Mouse (Mus musculus) c-Kit-positive CD71-positive TER-119-positive erythroid progenitor cells, embryonic 14.5 days (primary cell): Measurements from ENCODE around the gene Cinp.

Source experiments
- DNase-seq: peaks from one replicate; pipeline ENCODE4 v3.0.0-alpha.2; 2013; ENCODE audit warnings: low spot score

Gene Cinp

GRCm38 (mm10) chr12:110858681-110859080 is 30.3 kb downstream of the Cinp start:
- DNase-seq, result peak; percentile 22

DNA sequence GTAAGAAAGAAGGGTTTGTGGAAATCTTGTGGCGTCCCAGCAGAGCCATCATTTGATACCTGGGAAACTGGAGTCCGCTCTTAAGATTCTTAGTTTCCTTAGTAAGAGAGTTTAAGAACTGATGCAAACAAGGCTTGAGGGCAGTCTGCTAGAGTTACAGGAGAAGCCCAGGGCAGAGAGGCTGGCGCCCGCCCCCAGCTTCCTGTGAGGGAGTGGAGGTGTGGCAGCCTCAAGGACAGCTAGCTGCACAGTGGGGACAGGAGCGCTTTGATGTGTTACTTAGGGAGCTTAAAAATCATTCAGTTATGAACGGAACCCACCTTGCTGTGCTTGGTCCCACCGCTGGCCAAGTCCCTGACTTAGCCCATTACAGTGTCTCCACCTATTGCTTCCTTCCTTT is 31.7 kb downstream of the Cinp start:
- DNase-seq, result no peak

- DNase-seq, result no peak
These were observed 33.9 kb downstream of the Cinp start for GRCm38 (mm10) chr12:110854786-110855737.

DNA sequence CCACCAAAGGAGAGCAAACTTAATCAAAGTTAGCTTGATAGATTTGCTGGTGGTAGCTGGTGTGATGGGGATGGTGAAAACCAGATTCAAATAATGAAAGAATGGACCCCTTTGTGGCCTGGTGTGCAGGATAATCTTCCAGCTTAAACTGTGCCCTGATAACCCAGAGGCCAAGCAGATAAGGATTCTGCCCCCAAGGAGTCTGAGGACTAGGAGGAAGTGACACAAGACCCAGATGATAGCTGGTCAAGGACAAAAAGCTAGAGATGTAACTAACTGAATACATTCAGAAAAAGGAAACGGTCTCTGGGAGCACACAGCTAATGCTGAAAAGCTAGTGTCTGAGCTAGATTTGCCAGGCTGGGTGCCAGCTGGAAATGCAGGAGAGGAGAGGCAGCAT is 37.0 kb downstream of the Cinp start:
- DNase-seq, result no peak

- DNase-seq, result peak; percentile 60
These were observed 37.5 kb downstream of the Cinp start for GRCm38 (mm10) chr12:110851414-110851813.

- DNase-seq, result peak; percentile 27
These were observed 38.1 kb downstream of the Cinp start for GRCm38 (mm10) chr12:110850929-110851256.

GRCm38 (mm10) chr12:110850010-110850928 is 38.7 kb downstream of the Cinp start, which contains the start of gene Zfp839:
Gene Zfp839 (plus strand): TSS chr12:110850253.
- peak; percentile 68 for DNase-seq

DNA sequence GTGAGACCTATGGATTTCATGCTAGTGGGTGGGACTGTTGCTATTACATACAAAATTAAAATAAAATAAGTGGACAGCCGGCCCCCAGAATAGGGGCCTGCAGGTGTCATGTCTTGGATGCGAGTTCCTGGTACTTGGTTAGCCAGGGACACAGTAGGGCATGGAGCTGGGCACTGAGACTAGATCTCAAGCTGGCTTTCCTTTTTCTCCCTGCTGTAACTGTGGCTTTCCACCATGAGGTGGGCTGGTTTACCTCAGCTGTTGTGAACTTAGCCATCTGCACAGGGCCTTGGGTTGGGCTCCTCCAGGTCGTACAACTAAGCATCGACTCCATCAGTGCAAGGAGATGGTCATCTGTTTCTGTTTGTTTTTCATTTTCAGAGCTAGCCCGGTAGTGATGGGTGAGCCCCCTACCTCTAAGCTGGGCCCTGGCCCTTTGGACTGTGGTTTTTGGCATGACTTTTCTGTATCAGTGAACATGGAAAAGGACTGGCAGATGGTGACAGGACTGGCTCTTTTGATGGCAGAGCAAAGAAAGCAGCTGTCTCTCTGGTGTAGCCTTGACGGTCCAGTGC is 42.7 kb downstream of the Cinp start:
- DNase-seq, result no peak

GRCm38 (mm10) chr12:110845131-110845880 is 43.6 kb downstream of the Cinp start:
- peak; percentile 99 for DNase-seq

DNA sequence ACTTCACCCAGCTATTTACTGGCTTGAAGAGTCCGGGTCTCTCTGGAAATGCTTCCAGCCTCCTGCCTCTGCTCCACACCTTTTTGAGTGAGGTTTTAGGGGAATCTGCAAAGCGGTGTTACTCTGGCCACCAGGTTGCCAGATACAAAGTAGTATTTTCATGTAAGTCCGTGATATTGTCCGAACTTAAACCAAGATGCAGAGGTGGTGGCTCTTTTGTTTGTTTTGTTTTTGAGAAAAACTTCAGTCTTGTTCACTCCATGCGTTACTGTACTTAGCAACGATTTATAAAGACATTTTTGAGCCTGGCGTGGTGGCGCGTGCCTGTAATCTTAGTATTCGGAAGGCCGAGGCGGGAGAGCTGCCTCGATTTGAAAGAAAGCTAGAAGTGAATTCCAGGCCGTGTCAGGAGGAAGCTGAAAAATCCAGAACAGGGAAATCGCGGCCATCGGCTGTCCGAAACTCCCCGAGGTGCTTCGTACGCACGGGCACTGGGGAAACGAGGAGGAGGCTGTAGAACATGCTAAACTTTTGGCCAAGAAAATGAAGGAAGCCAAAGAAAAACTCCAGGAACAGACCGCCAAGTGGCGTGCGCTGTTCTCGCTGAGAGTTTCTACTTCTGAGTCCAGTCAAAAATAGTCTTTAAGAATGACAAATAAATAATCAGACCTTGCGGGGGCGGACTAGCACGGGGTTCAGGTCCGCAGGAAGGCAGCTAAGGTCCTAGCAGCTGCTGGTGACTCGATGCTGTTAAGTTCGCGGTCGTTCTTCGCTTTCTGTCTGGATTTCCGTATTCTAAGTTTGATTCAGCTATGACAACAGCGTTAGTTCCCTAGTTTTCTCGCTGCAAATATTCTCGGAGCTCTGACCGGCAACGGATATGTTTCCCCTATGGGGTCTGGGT is 44.5 kb downstream of the Cinp start:
- no peak for DNase-seq

- DNase-seq, result peak; percentile 88
These were observed 45.5 kb downstream of the Cinp start for GRCm38 (mm10) chr12:110843194-110844048.

GRCm38 (mm10) chr12:110841731-110842493 is 47.0 kb downstream of the Cinp start:
- no peak for DNase-seq

DNA sequence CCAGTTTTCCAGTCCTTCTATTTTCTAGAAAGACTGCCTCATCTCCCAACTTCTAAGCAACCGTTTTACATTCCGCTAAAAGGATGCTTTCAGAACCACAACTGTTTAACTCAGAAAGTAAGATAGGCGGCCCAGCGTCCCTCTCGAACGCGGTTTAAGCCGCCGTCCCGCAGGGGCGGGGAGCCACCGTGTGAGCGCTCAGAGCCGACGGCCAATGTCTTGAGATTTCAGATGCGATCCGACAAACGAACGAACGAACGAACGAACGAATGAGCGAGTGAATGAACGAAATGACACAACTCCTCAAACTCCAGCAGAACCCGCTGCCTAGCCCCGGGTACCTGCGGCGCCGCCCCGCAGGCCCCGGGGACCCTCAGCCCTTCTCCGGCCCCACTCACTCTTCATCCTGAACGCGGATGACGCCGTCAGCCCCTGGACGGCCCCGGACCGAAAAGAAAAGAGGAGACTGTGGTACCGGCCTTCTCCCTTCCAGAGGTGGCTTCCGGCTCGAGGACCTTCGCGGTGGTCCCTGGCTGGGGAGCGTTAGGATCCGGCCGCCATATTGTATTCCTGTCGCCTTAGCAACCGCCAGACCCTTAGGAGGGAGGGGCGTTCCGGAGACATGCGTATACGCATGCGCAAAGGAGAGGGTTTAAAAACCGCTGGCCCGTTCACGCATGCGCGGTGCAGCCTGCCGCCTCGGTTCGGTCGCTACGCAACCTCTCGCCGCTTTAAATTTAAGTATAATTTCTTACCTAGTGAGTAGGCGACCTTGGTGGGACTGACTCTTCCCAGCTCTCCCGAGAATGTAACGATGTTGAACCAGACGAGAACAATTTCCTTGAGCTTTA is 48.4 kb downstream of the Cinp start, which contains the start of gene Mok:
Mok (minus strand) TSS at position 592 of the 851 bp plus-strand sequence.
- DNase-seq, result peak; percentile 93

GRCm38 (mm10) chr12:110837850-110838249 is 51.1 kb downstream of the Cinp start:
- DNase-seq, result no peak

GRCm38 (mm10) chr12:110837192-110837841 is 51.6 kb downstream of the Cinp start:
- no peak for DNase-seq

DNA sequence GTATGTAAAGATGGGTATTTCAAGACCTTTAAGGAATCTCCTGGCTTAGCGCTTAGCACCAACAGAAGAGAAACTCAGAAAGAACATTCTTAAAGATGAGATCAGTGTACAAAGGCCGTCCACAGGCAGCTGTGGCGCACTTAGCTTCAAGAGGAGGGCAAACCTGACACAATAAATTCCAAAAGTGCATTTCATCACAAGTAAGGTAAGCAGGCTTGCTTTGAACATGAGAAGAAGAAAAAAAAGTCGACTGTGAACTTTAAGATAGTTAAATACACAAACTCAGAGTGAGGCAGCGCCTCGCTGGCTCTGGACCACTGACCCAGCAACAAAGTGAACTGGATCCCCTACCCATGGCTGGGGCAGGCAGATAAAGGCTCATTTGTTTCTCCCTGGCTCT is 52.2 kb downstream of the Cinp start:
- DNase-seq, result no peak

- no peak for DNase-seq
These were observed 53.8 kb downstream of the Cinp start for GRCm38 (mm10) chr12:110835182-110835581.
